Mouse (Mus musculus) lung, postnatal 4 days (tissue): Measurements from ENCODE around the gene Rbbp7.

Experiments
- DNase-seq, 2 experiments: peaks; one replicate each; pipeline ENCODE4 v3.0.0; 2021

Rbbp7 gene

GRCm38 (mm10) chrX:162828016-162828415 is 67.8 kb downstream of the Rbbp7 start:
- DNase-seq, result peak in 1 of 2 experiments; percentile 10
